Mouse (Mus musculus) midbrain, embryonic 11.5 days (tissue): ENCODE measurements around the gene Mrpl39. TPM values are rescaled to one million over a fixed set of nuclear protein-coding genes. Genes with fewer than 3 reads are reported as not detected.

ENCODE experiments used
- ATAC-seq: fragments of 200-750 bp; cut with Nextera tagmentation; 2 replicates; pipeline ENCODE4 v1.8.0; 2017; ENCODE audit warnings: moderate TSS enrichment, moderate library complexity; ENCODE audit not compliant: low FRiP score
- DNase-seq: peaks from one replicate; pipeline ENCODE4 v3.0.0; 2015; ENCODE audit warnings: low spot score; ENCODE audit errors: missing footprints
- H3K27ac ChIP-seq: fragments of 300-500 bp; sonication (generic); 2 replicates; pipeline ENCODE4 v1.5.1; 2014; ENCODE audit warnings: low read depth, low read length
- H3K27me3 ChIP-seq: fragments of 300-500 bp; sonication (generic); 2 replicates; pipeline ENCODE4 v1.6.1; 2014; ENCODE audit warnings: mild to moderate bottlenecking, low read length, moderate library complexity, mixed read lengths; ENCODE audit not compliant: control insufficient read depth, insufficient read depth
- H3K36me3 ChIP-seq: fragments of 300-500 bp; sonication (generic); 2 replicates; pipeline ENCODE4 v1.6.1; 2014; ENCODE audit warnings: mild to moderate bottlenecking, low read length, moderate library complexity, mixed read lengths; ENCODE audit not compliant: control insufficient read depth, insufficient read depth
- H3K4me1 ChIP-seq: fragments of 300-500 bp; sonication (generic); 2 replicates; pipeline ENCODE4 v1.6.1; 2014; ENCODE audit warnings: low read length; ENCODE audit not compliant: control insufficient read depth, insufficient read depth
- H3K4me2 ChIP-seq: fragments of 300-500 bp; sonication (generic); 2 replicates; pipeline ENCODE4 v1.6.1; 2014; ENCODE audit warnings: mild to moderate bottlenecking, moderate library complexity
- H3K4me3 ChIP-seq: fragments of 300-500 bp; sonication (generic); 2 replicates; pipeline ENCODE4 v1.5.1; 2014; ENCODE audit warnings: low read depth, low read length
- H3K9ac ChIP-seq: fragments of 300-500 bp; sonication (generic); 2 replicates; pipeline ENCODE4 v1.6.1; 2014; ENCODE audit warnings: low read length
- H3K9me3 ChIP-seq: fragments of 300-500 bp; sonication (generic); 2 replicates; pipeline ENCODE4 v1.6.1; 2016; ENCODE audit warnings: low read length; ENCODE audit not compliant: control insufficient read depth
- WGBS: fragments of 180-500 bp; shearing (Covaris S2); extraction: QIAGEN DNeasy Blood & Tissue Kit; methylation state at CpG from one replicate; pipeline ENCODE4 v1.1.7; 2014; 5-methylcytosine and 5-hydroxymethylcytosine counted together
- polyA plus RNA-seq: library from polyadenylated mRNA; unstranded; fragments of >200 nt; fragmentation: Nextera tagmentation; extraction: Ambion mirVana; gene quantifications from 2 replicates; pipeline ENCODE4 v1.2.1, GENCODE M21; 2014

The Mrpl39 gene
- polyA plus RNA-seq, 1 experiment from 2014 or later: 60.4 TPM

GRCm38 (mm10) chr16:84774761-84775231, 39.3 kb upstream of the Mrpl39 start:
- Histone ChIP-seq H3K4me3 (peak overlapping the region; percentile 77), H3K4me2 (peak overlapping the region; percentile 54), H3K4me1 (peaks cover 3% of the 10 kb centered on the region; the same call in 1 of the 2 replicates), H3K9me3 (no peaks in the 10 kb centered on the region), H3K9ac (peak overlapping the region; percentile 95), H3K27ac (peak overlapping the region; percentile 99), H3K27me3 (no peaks in the 10 kb centered on the region), H3K36me3 (peaks cover 5% of the 10 kb centered on the region)
- under 1% methylated on average over 23 of the region's 23 CpGs for WGBS
- ATAC-seq: peak; percentile 28
- DNase-seq: peak; percentile 98

- under 1% methylated on average over 42 of the region's 43 CpGs for WGBS
- H3K4me3 ChIP-seq: peak within 1 kb of the TSS; percentile 77
- ATAC-seq: peak; percentile 90
- H3K36me3 ChIP-seq: peaks cover 5% of the 10 kb centered on the region; the same call in 1 of the 2 replicates
- H3K27ac ChIP-seq: peak within 1 kb of the TSS; percentile 99
- peaks cover 3% of the 10 kb centered on the region; the same call in 1 of the 2 replicates for H3K4me1 ChIP-seq
- peak within 1 kb of the TSS; percentile 54 for H3K4me2 ChIP-seq
- DNase-seq: peak; percentile 98
- no peaks in the 10 kb centered on the region for H3K9me3 ChIP-seq
- H3K27me3 ChIP-seq: no peaks in the 10 kb centered on the region
- H3K9ac ChIP-seq: peak within 1 kb of the TSS; percentile 95
Measured at GRCm38 (mm10) chr16:84774003-84774703, 38.6 kb upstream of the Mrpl39 start, which contains the start of gene Jam2. Gene Jam2, plus strand, starts transcription at chr16:84774123.

GRCm38 (mm10) chr16:84773268-84773861, 37.8 kb upstream of the Mrpl39 start:
- 1% methylated on average over 15 of the region's 15 CpGs for WGBS
- H3K9ac ChIP-seq: peak overlapping the region; percentile 95
- DNase-seq: peak; percentile 97

GRCm38 (mm10) chr16:84772496-84773267, 37.1 kb upstream of the Mrpl39 start:
- ATAC-seq: peak; percentile 76
- H3K9ac ChIP-seq: peak overlapping the region; percentile 95; the same call in 1 of the 2 replicates
- 3% methylated on average over 8 of the region's 8 CpGs for WGBS

More at GRCm38 (mm10) chr16:84773268-84773861, 37.8 kb upstream of the Mrpl39 start:
- Histone ChIP-seq H3K9me3 (no peaks in the 10 kb centered on the region), H3K4me1 (peaks cover 3% of the 10 kb centered on the region; the same call in 1 of the 2 replicates), H3K27ac (peak overlapping the region; percentile 99), H3K27me3 (no peaks in the 10 kb centered on the region), H3K36me3 (peaks cover 2% of the 10 kb centered on the region; the same call in 1 of the 2 replicates), H3K4me2 (peak overlapping the region; percentile 54), H3K4me3 (peak overlapping the region; percentile 77)
- ATAC-seq: peak; percentile 59

GRCm38 (mm10) chr16:84771461-84771860, 35.9 kb upstream of the Mrpl39 start:
- DNase-seq: peak; percentile 75
- Histone ChIP-seq H3K27ac (no peak overlapping the region), H3K9me3 (no peaks in the 10 kb centered on the region), H3K36me3 (no peaks in the 10 kb centered on the region), H3K4me2 (no peak overlapping the region), H3K4me3 (no peak overlapping the region), H3K27me3 (no peaks in the 10 kb centered on the region), H3K4me1 (peaks cover 3% of the 10 kb centered on the region; the same call in 1 of the 2 replicates), H3K9ac (no peak overlapping the region)
- 96% methylated on average over 2 of the region's 2 CpGs for WGBS
- no peak for ATAC-seq

More at GRCm38 (mm10) chr16:84772496-84773267, 37.1 kb upstream of the Mrpl39 start:
- Histone ChIP-seq H3K27me3 (no peaks in the 10 kb centered on the region), H3K36me3 (no peaks in the 10 kb centered on the region), H3K9me3 (no peaks in the 10 kb centered on the region), H3K4me2 (peak overlapping the region; percentile 54), H3K4me1 (peaks cover 3% of the 10 kb centered on the region; the same call in 1 of the 2 replicates), H3K4me3 (peak overlapping the region; percentile 77; the same call in 1 of the 2 replicates), H3K27ac (peak overlapping the region; percentile 99)
- DNase-seq: peak; percentile 95

DNA sequence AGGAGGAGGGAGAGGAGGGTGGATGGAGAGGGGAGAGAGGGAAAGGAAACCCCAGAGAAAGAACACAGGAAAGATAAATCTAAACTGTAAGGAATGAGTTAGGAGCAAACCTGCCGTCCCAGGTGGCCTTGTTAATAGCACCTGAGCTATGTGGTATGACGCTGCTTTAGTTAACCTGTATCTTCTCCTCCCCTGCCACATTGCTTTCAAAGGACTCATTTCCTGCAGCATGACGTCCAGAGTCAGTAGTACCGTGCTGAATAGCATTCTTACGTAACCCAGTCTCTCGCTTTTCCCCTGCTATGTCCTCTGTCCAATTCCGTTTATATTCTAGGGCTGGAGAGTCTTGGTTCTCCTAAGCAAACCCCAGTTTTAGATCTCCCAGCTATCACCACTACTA, 35.3 kb upstream of the Mrpl39 start:
- H3K27me3 ChIP-seq: no peaks in the 10 kb centered on the region
- H3K4me1 ChIP-seq: peaks cover 2% of the 10 kb centered on the region; the same call in 1 of the 2 replicates
- H3K27ac ChIP-seq: no peak overlapping the region
- H3K9me3 ChIP-seq: no peaks in the 10 kb centered on the region
- H3K4me3 ChIP-seq: no peak overlapping the region
- H3K4me2 ChIP-seq: no peak overlapping the region
- DNase-seq: peak; percentile 61
- no peak overlapping the region for H3K9ac ChIP-seq
- no peak for ATAC-seq
- 91% methylated on average over 7 of the region's 7 CpGs for WGBS
- no peaks in the 10 kb centered on the region for H3K36me3 ChIP-seq

DNA sequence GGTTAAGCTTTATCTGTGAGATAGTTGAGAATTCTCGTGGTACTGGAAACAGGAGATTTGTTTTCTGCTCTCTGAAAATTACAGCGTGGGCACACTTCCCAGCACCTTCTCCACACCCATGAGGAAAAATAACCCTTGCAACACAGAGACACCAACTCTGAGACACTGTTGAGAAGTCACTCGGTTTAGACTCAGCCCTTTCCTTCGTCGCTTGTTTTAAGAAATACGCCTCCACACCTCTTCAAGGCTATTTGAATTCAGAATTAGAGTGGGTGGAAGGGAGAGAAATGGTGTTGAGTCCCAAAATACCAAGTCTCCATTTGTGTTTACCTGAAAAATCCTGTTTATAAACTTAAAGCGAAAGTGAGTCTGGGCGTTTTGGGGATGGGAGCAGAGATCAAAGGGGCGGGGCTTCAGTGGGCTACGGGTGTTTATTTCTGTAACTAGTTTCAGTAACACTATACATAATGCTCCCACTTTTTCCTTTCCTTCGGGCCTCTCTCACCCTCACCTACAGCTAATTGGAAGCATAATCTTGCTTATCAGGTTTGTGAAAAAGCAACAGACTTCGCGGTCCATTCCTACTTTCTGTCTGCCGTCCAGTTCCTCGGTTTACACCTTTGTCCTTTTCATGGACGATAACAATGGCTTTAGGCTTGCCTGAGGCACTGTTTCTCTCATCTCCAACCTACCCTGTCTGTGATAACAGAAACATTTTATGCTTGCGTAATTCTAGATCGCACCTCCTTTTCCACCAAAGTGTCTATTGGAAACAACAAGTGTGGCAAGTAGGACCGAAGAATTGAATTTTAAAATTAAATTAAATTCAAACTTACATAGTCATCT, 34.3 kb upstream of the Mrpl39 start:
- Histone ChIP-seq H3K9me3 (no peaks in the 10 kb centered on the region), H3K4me1 (no peaks in the 10 kb centered on the region), H3K4me2 (no peak overlapping the region), H3K27me3 (no peaks in the 10 kb centered on the region), H3K9ac (no peak overlapping the region), H3K36me3 (no peaks in the 10 kb centered on the region), H3K27ac (no peak overlapping the region), H3K4me3 (no peak overlapping the region)
- DNase-seq: peak; percentile 28
- WGBS: 89% methylated on average over 19 of the region's 19 CpGs
- no peak for ATAC-seq

GRCm38 (mm10) chr16:84769182-84769581, 33.6 kb upstream of the Mrpl39 start:
- no peak overlapping the region for H3K9ac ChIP-seq

More at GRCm38 (mm10) chr16:84769182-84769581, 33.6 kb upstream of the Mrpl39 start:
- DNase-seq (peak; percentile 77), ATAC-seq (no peak)
- 61% methylated on average over 4 of the region's 4 CpGs for WGBS
- no peak overlapping the region for H3K4me3 ChIP-seq
- no peaks in the 10 kb centered on the region for H3K9me3 ChIP-seq
- no peaks in the 10 kb centered on the region for H3K4me1 ChIP-seq
- H3K4me2 ChIP-seq: no peak overlapping the region
- H3K36me3 ChIP-seq: no peaks in the 10 kb centered on the region
- no peaks in the 10 kb centered on the region for H3K27me3 ChIP-seq
- H3K27ac ChIP-seq: no peak overlapping the region
